Mouse (Mus musculus) myocyte (in vitro differentiated cells): ENCODE results near the gene Pla2g15.

Experiments used
- CEBPB ChIP-seq: IDR thresholded peaks from 2 replicates; pipeline ENCODE4 v1.6.1; 2011; ENCODE audit warnings: mild to moderate bottlenecking, moderate library complexity; ENCODE audit not compliant: poor library complexity, insufficient read depth, severe bottlenecking
- E2F4 ChIP-seq: IDR thresholded peaks from one replicate; pipeline ENCODE4 v1.6.1; 2011; ENCODE audit warnings: mild to moderate bottlenecking, control low read depth, moderate library complexity; ENCODE audit not compliant: insufficient read depth
- MAX ChIP-seq: IDR thresholded peaks from one replicate; pipeline ENCODE4 v1.6.1; 2011; ENCODE audit warnings: low read depth, mild to moderate bottlenecking, control low read depth
- MYOD1 ChIP-seq, 3 experiments: IDR thresholded peaks; one replicate each; pipeline ENCODE4 v1.6.1; 2011; ENCODE audit warnings: control low read depth in 2 of 3, low read depth in 2 of 3, mild to moderate bottlenecking in 2 of 3, moderate library complexity in 1 of 3; ENCODE audit not compliant: insufficient read length in 2 of 3, control insufficient read depth in 1 of 3
- MYOG ChIP-seq, 3 experiments: IDR thresholded peaks; one replicate each; pipeline ENCODE4 v1.6.1; 2011; ENCODE audit warnings: control low read depth in 2 of 3, low read depth in 2 of 3, mild to moderate bottlenecking in 2 of 3; ENCODE audit not compliant: insufficient read length in 2 of 3, control insufficient read depth in 1 of 3, insufficient read depth in 1 of 3
- POLR2A ChIP-seq: IDR thresholded peaks from one replicate; pipeline ENCODE4 v1.6.1; 2011; ENCODE audit warnings: low read depth, mild to moderate bottlenecking, control low read depth, moderate library complexity; ENCODE audit not compliant: insufficient read length
- POLR2AphosphoS2 ChIP-seq: IDR thresholded peaks from one replicate; pipeline ENCODE4 v1.6.1; 2011; ENCODE audit warnings: low read depth, control low read depth; ENCODE audit not compliant: insufficient read length
- REST ChIP-seq: IDR thresholded peaks from one replicate; pipeline ENCODE4 v1.6.1; 2011; ENCODE audit warnings: mild to moderate bottlenecking, control low read depth, moderate library complexity; ENCODE audit not compliant: insufficient read depth, insufficient read length
- TCF12 ChIP-seq: IDR thresholded peaks from one replicate; pipeline ENCODE4 v1.6.1; 2011; ENCODE audit warnings: mild to moderate bottlenecking, control low read depth; ENCODE audit not compliant: poor library complexity, insufficient read depth, severe bottlenecking
- USF1 ChIP-seq: IDR thresholded peaks from one replicate; pipeline ENCODE4 v1.6.1; 2011; ENCODE audit warnings: low read depth, mild to moderate bottlenecking, control low read depth, moderate library complexity

DNA sequence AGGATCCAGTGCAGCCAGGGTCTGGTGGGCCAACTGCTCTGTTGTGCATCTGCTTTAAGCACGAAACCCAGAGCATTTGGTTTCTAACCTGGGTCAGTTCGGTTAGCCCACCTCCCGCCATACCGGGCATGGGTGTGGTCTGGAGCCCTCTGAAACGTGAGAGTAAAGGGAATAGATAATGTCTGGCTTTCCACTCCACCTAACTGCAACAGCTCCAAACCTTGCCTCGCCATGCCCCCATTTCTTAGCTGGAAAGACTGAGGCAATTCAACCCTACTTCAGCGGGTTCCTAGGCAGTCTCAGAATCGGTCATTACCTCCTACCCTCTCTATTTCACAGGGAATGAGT lies 428 bp downstream of the Pla2g15 start:
- TF ChIP-seq MAX = no peak
- no peak for TF ChIP-seq POLR2A
- no peak for TF ChIP-seq POLR2AphosphoS2
- no peak for TF ChIP-seq TCF12
- TF ChIP-seq CEBPB = no peak
- TF ChIP-seq MYOG (IDR thresholded peaks at IDR 0.05; ENCODE audit: control insufficient read depth in 1 of 3, insufficient read depth in 1 of 3, insufficient read length in 2 of 3, low read depth in 2 of 3) = no peak
- TF ChIP-seq USF1 = no peak
- no peak for TF ChIP-seq E2F4
- no peak for TF ChIP-seq REST
- no peak for TF ChIP-seq MYOD1 (IDR thresholded peaks at IDR 0.05; ENCODE audit: control insufficient read depth in 1 of 3, insufficient read length in 2 of 3, low read depth in 2 of 3)
